Mouse (Mus musculus): ENCODE data around the gene Thra. TPM values are rescaled to one million over a fixed set of nuclear protein-coding genes. Genes with fewer than 3 reads are reported as not detected.

The Thra gene
- total RNA-seq (2021) (100 to 1,000 TPM; 103 to 105 TPM), polyA plus RNA-seq (2012; rRNA removed) (89.4 and 104 TPM in 2 replicates)
- long read RNA-seq, partial matches to known transcripts = 4 of 26 reads
- long read RNA-seq, other reads (novel, unspliced or antisense) = 18 of 26 reads

DNA sequence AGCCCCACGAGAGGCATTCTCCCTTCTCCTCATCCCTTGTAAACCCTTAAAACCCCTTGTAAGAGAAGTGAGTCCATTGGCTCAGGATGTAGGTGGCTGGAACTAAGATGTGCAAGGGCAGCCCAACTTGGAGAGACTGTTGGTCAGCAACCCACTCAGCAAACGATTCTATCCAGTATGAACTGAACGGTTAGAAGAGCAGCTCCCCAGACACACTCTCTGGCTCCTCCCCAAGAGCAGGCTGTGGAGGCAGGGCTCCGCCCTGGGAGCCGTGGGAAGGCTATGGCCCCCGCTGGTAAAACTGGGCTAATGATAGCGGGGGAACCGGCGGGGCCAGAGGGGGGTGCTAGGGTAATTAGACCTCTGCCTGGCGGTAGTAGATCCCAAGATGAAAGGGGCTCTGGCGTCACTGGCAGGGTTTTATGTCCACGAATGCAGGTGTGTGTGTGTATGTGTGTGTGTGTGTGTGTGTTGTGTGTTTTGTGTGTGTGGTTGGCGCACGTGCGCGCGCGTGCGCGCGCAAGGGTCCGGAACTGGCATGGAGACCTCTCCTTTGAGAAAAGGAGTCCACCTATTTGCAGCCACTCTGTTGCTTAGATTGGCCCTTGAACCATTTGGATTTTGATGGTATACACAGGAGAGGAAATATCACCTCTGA lies at the start of gene Thra:
Gene Thra (plus strand): TSS at position 246 of the 658 bp plus-strand sequence.
- DNase-seq = peak; percentile 82 to 86
- Histone ChIP-seq H3K9ac (ENCODE audit: low read depth, low read length) (peak within 1 kb of the TSS; percentile 73), H3K36me3 (ENCODE audit: control insufficient read depth, insufficient read depth, low read length) (peaks cover 2% of the 10 kb centered on the region; the same call in 1 of the 2 replicates), H3K27me3 (ENCODE audit: control insufficient read depth, insufficient read depth, low read length) (no peaks in the 10 kb centered on the region), H3K4me1 (ENCODE audit: control insufficient read depth, insufficient read depth, low read length) (peaks cover 13% of the 10 kb centered on the region), H3K4me3 (peak within 1 kb of the TSS; percentile 100), H3K79me2 (replicated peaks; ENCODE audit: control insufficient read depth, insufficient read depth, low read length) (peaks cover 7% of the 10 kb centered on the region; the same call in 1 of the 2 replicates), H3K27ac (peak within 1 kb of the TSS; percentile 100)
- 1% methylated on average over 22 of the region's 22 CpGs for WGBS
- TF ChIP-seq CTCF (IDR thresholded peaks at IDR 0.05) (0 out of 2 replicates have a peak, but pooled peaks have one; percentile 3), EP300 (IDR thresholded peaks at IDR 0.05; ENCODE audit: insufficient read depth, low read depth, low read length) (no peak), POLR2A (IDR thresholded peaks at IDR 0.05; ENCODE audit: insufficient read depth, low read depth, low read length) (peak; percentile 75)
- intact Hi-C loops (cut with DNase I) = loop anchor here (1.0 to 2.0 kb wide), 3 partner anchors 14 to 47 kb away; no protein-coding TSS in a partner anchor

DNA sequence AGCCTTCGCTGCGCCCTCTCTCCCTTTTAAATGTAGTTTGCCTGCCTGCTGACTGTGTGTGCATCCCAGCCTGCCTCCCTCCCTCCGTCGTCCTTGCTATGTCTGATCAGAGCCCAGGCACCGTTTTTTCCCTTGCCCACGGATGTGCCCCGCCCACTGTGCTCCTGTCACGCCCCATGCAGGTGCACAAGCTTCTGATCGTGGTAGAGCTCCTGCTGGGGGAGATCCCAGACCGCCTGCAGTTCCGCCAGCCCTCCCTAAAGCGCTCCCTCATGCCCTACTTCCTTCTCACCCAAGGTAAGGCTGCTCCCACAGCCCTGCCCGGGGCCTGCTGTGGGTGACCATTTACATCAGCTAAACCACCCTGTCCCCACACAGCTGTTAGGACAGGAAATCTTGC lies 47.2 kb upstream of the Thra start:
- intact Hi-C loops (cut with DNase I) = no loop called here
- Histone ChIP-seq H3K79me2 (replicated peaks; ENCODE audit: control insufficient read depth, insufficient read depth, low read length) (no peaks in the 10 kb centered on the region), H3K4me3 (no peak overlapping the region), H3K27ac (no peak overlapping the region), H3K27me3 (ENCODE audit: control insufficient read depth, insufficient read depth, low read length) (no peaks in the 10 kb centered on the region), H3K36me3 (ENCODE audit: control insufficient read depth, insufficient read depth, low read length) (no peaks in the 10 kb centered on the region), H3K9ac (ENCODE audit: low read depth, low read length) (no peak overlapping the region), H3K4me1 (ENCODE audit: control insufficient read depth, insufficient read depth, low read length) (no peaks in the 10 kb centered on the region; the same call in 1 of the 2 replicates)
- TF ChIP-seq POLR2A (IDR thresholded peaks at IDR 0.05; ENCODE audit: insufficient read depth, low read depth, low read length) (no peak), CTCF (IDR thresholded peaks at IDR 0.05) (no peak), EP300 (IDR thresholded peaks at IDR 0.05; ENCODE audit: insufficient read depth, low read depth, low read length) (no peak)
- no peak for DNase-seq
- 70% methylated on average over 13 of the region's 13 CpGs for WGBS

DNA sequence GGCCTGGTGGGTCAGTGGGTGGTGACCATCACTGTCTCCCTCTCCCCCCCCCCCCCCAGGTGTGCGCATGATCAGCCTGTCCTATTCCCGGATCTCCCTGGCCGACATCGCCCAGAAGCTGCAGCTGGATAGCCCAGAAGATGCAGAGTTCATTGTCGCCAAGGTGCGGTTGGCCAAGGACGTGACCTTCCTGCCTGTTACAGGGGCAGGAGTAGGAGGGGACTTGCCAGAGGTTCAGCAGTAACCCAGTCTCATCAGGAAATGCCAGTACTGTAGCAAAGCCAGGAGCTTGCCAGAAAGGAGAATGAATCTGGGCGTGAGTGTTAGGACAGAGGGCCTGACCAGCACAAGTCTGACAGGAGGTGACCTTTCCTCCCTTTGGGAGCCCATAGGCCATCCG lies 46.7 kb upstream of the Thra start:
- H3K36me3 ChIP-seq (ENCODE audit: control insufficient read depth, insufficient read depth, low read length) = no peaks in the 10 kb centered on the region
- intact Hi-C loops (cut with DNase I) = no loop called here

GRCm38 (mm10) chr11:98694301-98694700 lies 46.1 kb upstream of the Thra start:
- whole genome bisulfite sequencing = 50% methylated on average over 9 of the region's 9 CpGs
- Histone ChIP-seq H3K79me2 (replicated peaks; ENCODE audit: control insufficient read depth, insufficient read depth, low read length) (no peaks in the 10 kb centered on the region), H3K27ac (no peak overlapping the region), H3K4me1 (ENCODE audit: control insufficient read depth, insufficient read depth, low read length) (no peaks in the 10 kb centered on the region; the same call in 1 of the 2 replicates), H3K9ac (ENCODE audit: low read depth, low read length) (no peak overlapping the region), H3K4me3 (no peak overlapping the region), H3K36me3 (ENCODE audit: control insufficient read depth, insufficient read depth, low read length) (no peaks in the 10 kb centered on the region), H3K27me3 (ENCODE audit: control insufficient read depth, insufficient read depth, low read length) (no peaks in the 10 kb centered on the region)
- intact Hi-C loops (cut with DNase I) = no loop called here
- DNase-seq = no peak
- TF ChIP-seq POLR2A (IDR thresholded peaks at IDR 0.05; ENCODE audit: insufficient read depth, low read depth, low read length) (no peak), CTCF (IDR thresholded peaks at IDR 0.05) (no peak), EP300 (IDR thresholded peaks at IDR 0.05; ENCODE audit: insufficient read depth, low read depth, low read length) (no peak)

More for the DNA sequence above, 46.7 kb upstream of the Thra start:
- Histone ChIP-seq H3K4me1 (ENCODE audit: control insufficient read depth, insufficient read depth, low read length) (no peaks in the 10 kb centered on the region; the same call in 1 of the 2 replicates), H3K27ac (no peak overlapping the region), H3K27me3 (ENCODE audit: control insufficient read depth, insufficient read depth, low read length) (no peaks in the 10 kb centered on the region), H3K79me2 (replicated peaks; ENCODE audit: control insufficient read depth, insufficient read depth, low read length) (no peaks in the 10 kb centered on the region), H3K4me3 (no peak overlapping the region), H3K9ac (ENCODE audit: low read depth, low read length) (no peak overlapping the region)
- no peak for TF ChIP-seq CTCF (IDR thresholded peaks at IDR 0.05)
- TF ChIP-seq EP300 (IDR thresholded peaks at IDR 0.05; ENCODE audit: insufficient read depth, low read depth, low read length) = no peak
- TF ChIP-seq POLR2A (IDR thresholded peaks at IDR 0.05; ENCODE audit: insufficient read depth, low read depth, low read length) = no peak
- DNase-seq = no peak
- 59% methylated on average over 9 of the region's 9 CpGs for WGBS

GRCm38 (mm10) chr11:98695408-98695807 lies 45.0 kb upstream of the Thra start:
- no peaks in the 10 kb centered on the region for H3K36me3 ChIP-seq (ENCODE audit: control insufficient read depth, insufficient read depth, low read length)
- peak in 1 of 2 experiments; percentile 17 for DNase-seq
- no peaks in the 10 kb centered on the region for H3K79me2 ChIP-seq (replicated peaks; ENCODE audit: control insufficient read depth, insufficient read depth, low read length)
- H3K27ac ChIP-seq = no peak overlapping the region
- no peak overlapping the region for H3K9ac ChIP-seq (ENCODE audit: low read depth, low read length)
- intact Hi-C loops (cut with DNase I) = no loop called here
- peaks cover 4% of the 10 kb centered on the region for H3K4me1 ChIP-seq (ENCODE audit: control insufficient read depth, insufficient read depth, low read length)
- WGBS = 79% methylated on average over 14 of the region's 14 CpGs
- H3K4me3 ChIP-seq = no peak overlapping the region
- no peak for TF ChIP-seq POLR2A (IDR thresholded peaks at IDR 0.05; ENCODE audit: insufficient read depth, low read depth, low read length)
- no peak for TF ChIP-seq EP300 (IDR thresholded peaks at IDR 0.05; ENCODE audit: insufficient read depth, low read depth, low read length)
- TF ChIP-seq CTCF (IDR thresholded peaks at IDR 0.05) = no peak
- H3K27me3 ChIP-seq (ENCODE audit: control insufficient read depth, insufficient read depth, low read length) = no peaks in the 10 kb centered on the region
